Mouse (Mus musculus) megakaryocyte, embryonic 14.5 days (primary cell): Measurements from ENCODE around the gene Spint3. TPM values are rescaled to one million over a fixed set of nuclear protein-coding genes. Genes with fewer than 3 reads are reported as not detected.
A peak's percentile ranks its signal among the peaks of the same experiment; 100 is the strongest.

Experiments used
- H3K27me3 ChIP-seq: replicated peaks from 2 replicates; pipeline ENCODE3; 2012; ENCODE audit warnings: inconsistent platforms
- H3K36me3 ChIP-seq: replicated peaks from 2 replicates; pipeline ENCODE3; 2012; ENCODE audit warnings: low read length, inconsistent platforms, mixed read lengths
- H3K4me1 ChIP-seq: 2 replicates; pipeline ENCODE4 v1.6.1; 2012; ENCODE audit warnings: inconsistent platforms
- H3K4me3 ChIP-seq: replicated peaks from 2 replicates; pipeline ENCODE3; 2012; ENCODE audit warnings: moderate library complexity, mild to moderate bottlenecking, inconsistent platforms
- H3K9me3 ChIP-seq: 2 replicates; pipeline ENCODE4 v1.6.1; 2012; ENCODE audit warnings: inconsistent platforms
- FLI1 ChIP-seq: IDR thresholded peaks from 2 replicates; pipeline ENCODE4 v1.6.1; 2012; ENCODE audit warnings: low read length, inconsistent platforms, mixed read lengths
- GATA1 ChIP-seq: IDR thresholded peaks from 3 replicates; pipeline ENCODE4 v1.6.1; 2012; ENCODE audit warnings: mixed read lengths, low read length, inconsistent platforms, borderline replicate concordance
- polyA plus RNA-seq: library from polyadenylated mRNA; stranded (reverse); fragments of >175 nt; gene quantifications from 2 replicates; pipeline ENCODE4 v1.2.3, GENCODE M21; 2012; ENCODE audit warnings: low replicate concordance; ENCODE audit not compliant: insufficient read depth

The Spint3 gene
- polyA plus RNA-seq, 1 experiment: not detected

GRCm38 (mm10) chr2:164534315-164534714, 38.9 kb downstream of the Spint3 start:
- no peak for TF ChIP-seq FLI1
- TF ChIP-seq GATA1: no peak
- Histone ChIP-seq H3K9me3 (peaks cover 4% of the 10 kb centered on the region; the same call in 1 of the 2 replicates), H3K36me3 (no peaks in the 10 kb centered on the region), H3K4me3 (no peak overlapping the region), H3K4me1 (peaks cover 5% of the 10 kb centered on the region; the same call in 1 of the 2 replicates), H3K27me3 (peaks cover 47% of the 10 kb centered on the region)

GRCm38 (mm10) chr2:164531169-164531568, 42.1 kb downstream of the Spint3 start:
- Histone ChIP-seq H3K36me3 (no peaks in the 10 kb centered on the region), H3K4me1 (peaks cover 5% of the 10 kb centered on the region; the same call in 1 of the 2 replicates), H3K9me3 (peaks cover 21% of the 10 kb centered on the region), H3K4me3 (no peak overlapping the region), H3K27me3 (peaks cover 52% of the 10 kb centered on the region)
- TF ChIP-seq GATA1 (no peak), FLI1 (no peak)

GRCm38 (mm10) chr2:164528557-164528956, 44.7 kb downstream of the Spint3 start:
- Histone ChIP-seq H3K36me3 (no peaks in the 10 kb centered on the region), H3K4me1 (peaks cover 6% of the 10 kb centered on the region)

GRCm38 (mm10) chr2:164523301-164523773, 49.9 kb downstream of the Spint3 start:
- Histone ChIP-seq H3K27me3 (peaks cover 40% of the 10 kb centered on the region), H3K36me3 (no peaks in the 10 kb centered on the region), H3K9me3 (peaks cover 43% of the 10 kb centered on the region), H3K4me3 (no peak overlapping the region), H3K4me1 (peaks cover 32% of the 10 kb centered on the region)
- no peak for TF ChIP-seq GATA1
- TF ChIP-seq FLI1: no peak

More at GRCm38 (mm10) chr2:164528557-164528956, 44.7 kb downstream of the Spint3 start:
- TF ChIP-seq GATA1: no peak
- no peak for TF ChIP-seq FLI1
- peaks cover 49% of the 10 kb centered on the region for H3K27me3 ChIP-seq
- H3K9me3 ChIP-seq: peaks cover 38% of the 10 kb centered on the region
- no peak overlapping the region for H3K4me3 ChIP-seq

- Histone ChIP-seq H3K27me3 (peaks cover 35% of the 10 kb centered on the region), H3K4me3 (peak overlapping the region; percentile 79), H3K36me3 (no peaks in the 10 kb centered on the region), H3K9me3 (peaks cover 37% of the 10 kb centered on the region), H3K4me1 (peaks cover 32% of the 10 kb centered on the region)
- no peak for TF ChIP-seq GATA1
Observed at GRCm38 (mm10) chr2:164522280-164522679, 51.0 kb downstream of the Spint3 start.

- Histone ChIP-seq H3K4me1 (peaks cover 32% of the 10 kb centered on the region), H3K4me3 (peak overlapping the region; percentile 79), H3K9me3 (peaks cover 34% of the 10 kb centered on the region), H3K27me3 (peaks cover 33% of the 10 kb centered on the region), H3K36me3 (no peaks in the 10 kb centered on the region)
- TF ChIP-seq GATA1: no peak
- no peak for TF ChIP-seq FLI1
Observed at GRCm38 (mm10) chr2:164521841-164522240, 51.4 kb downstream of the Spint3 start.

GRCm38 (mm10) chr2:164520782-164521181, 52.5 kb downstream of the Spint3 start:
- Histone ChIP-seq H3K36me3 (no peaks in the 10 kb centered on the region), H3K27me3 (peaks cover 39% of the 10 kb centered on the region), H3K4me3 (no peak overlapping the region), H3K9me3 (peaks cover 34% of the 10 kb centered on the region), H3K4me1 (peaks cover 32% of the 10 kb centered on the region)
- TF ChIP-seq FLI1 (no peak), GATA1 (no peak)

Other genes starting within 250 kb of the Spint3 start
- not detected in 2 replicates for gene Svs5, start 240.7 kb downstream of the Spint3 start, polyA plus RNA-seq
- gene Slpi, start 184.4 kb downstream of the Spint3 start, polyA plus RNA-seq: 10.8 and 19.1 TPM in 2 replicates
- gene Rbpjl, start 170.3 kb downstream of the Spint3 start, polyA plus RNA-seq: 0.18 TPM in 1 of 2 replicates, not detected in the other
- not detected in 2 replicates for gene Matn4, start 168.3 kb downstream of the Spint3 start, polyA plus RNA-seq
- 0.78 and 6.1 TPM in 2 replicates for gene Sdc4, start 129.6 kb downstream of the Spint3 start, polyA plus RNA-seq
- gene Sys1, start 116.5 kb downstream of the Spint3 start, polyA plus RNA-seq: 63.1 and 105 TPM in 2 replicates
- gene Gm20458, start 112.5 kb downstream of the Spint3 start, polyA plus RNA-seq: 2.4 TPM in 1 of 2 replicates, not detected in the other
- not detected in 2 replicates for gene Trp53tg5, start 99.7 kb downstream of the Spint3 start, polyA plus RNA-seq
- gene Dbndd2, start 87.4 kb downstream of the Spint3 start, polyA plus RNA-seq: 1.7 and 4.2 TPM in 2 replicates
- 103 and 177 TPM in 2 replicates for gene Pigt, start 75.9 kb downstream of the Spint3 start, polyA plus RNA-seq
- 0.48 TPM in 1 of 2 replicates, not detected in the other for gene Wfdc2, start 11.0 kb downstream of the Spint3 start, polyA plus RNA-seq
- not detected in 2 replicates for gene Wfdc6a, start 12.0 kb upstream of the Spint3 start, polyA plus RNA-seq
- not detected in 2 replicates for gene Eppin, start 20.1 kb upstream of the Spint3 start, polyA plus RNA-seq
- gene Wfdc6b, start 40.1 kb upstream of the Spint3 start, polyA plus RNA-seq: not detected in 2 replicates
- gene Wfdc8, start 40.2 kb upstream of the Spint3 start, polyA plus RNA-seq: 0.68 TPM in 1 of 2 replicates, not detected in the other
- gene Wfdc16, start 65.3 kb upstream of the Spint3 start, polyA plus RNA-seq: not detected in 2 replicates
- gene Wfdc10, start 82.6 kb upstream of the Spint3 start, polyA plus RNA-seq: not detected in 2 replicates
- gene Wfdc9, start 83.1 kb upstream of the Spint3 start, polyA plus RNA-seq: not detected in 2 replicates
- gene Wfdc11, start 100.6 kb upstream of the Spint3 start, polyA plus RNA-seq: not detected in 2 replicates
- not detected in 2 replicates for gene Wfdc13, start 111.6 kb upstream of the Spint3 start, polyA plus RNA-seq
- gene Spint4, start 125.0 kb upstream of the Spint3 start, polyA plus RNA-seq: not detected in 2 replicates
- gene Spint5, start 141.8 kb upstream of the Spint3 start, polyA plus RNA-seq: not detected in 2 replicates
- not detected in 2 replicates for gene Wfdc3, start 172.5 kb upstream of the Spint3 start, polyA plus RNA-seq
- gene Dnttip1, start 172.5 kb upstream of the Spint3 start, polyA plus RNA-seq: 41.6 and 49.2 TPM in 2 replicates
- 43.1 and 121 TPM in 2 replicates for gene Ube2c, start 196.4 kb upstream of the Spint3 start, polyA plus RNA-seq
- gene Tnnc2, start 206.5 kb upstream of the Spint3 start, polyA plus RNA-seq: not detected in 2 replicates
- 7.7 and 9.9 TPM in 2 replicates for gene Snx21, start 212.4 kb upstream of the Spint3 start, polyA plus RNA-seq
- gene Acot8, start 231.4 kb upstream of the Spint3 start, polyA plus RNA-seq: 63.1 and 87.6 TPM in 2 replicates
- gene Zswim3, start 231.6 kb upstream of the Spint3 start, polyA plus RNA-seq: 0.40 TPM in 1 of 2 replicates, not detected in the other
- 13.3 and 15.6 TPM in 2 replicates for gene Zswim1, start 249.2 kb upstream of the Spint3 start, polyA plus RNA-seq